Mouse (Mus musculus): ENCODE measurements around the gene Auts2. TPM values are rescaled to one million over a fixed set of nuclear protein-coding genes. Genes with fewer than 3 reads are reported as not detected.
A peak's percentile ranks its signal among the peaks of the same experiment; 100 is the strongest.

Gene Auts2
- polyA plus RNA-seq, 1 experiment from 2014 or later = 45.3 TPM

DNA sequence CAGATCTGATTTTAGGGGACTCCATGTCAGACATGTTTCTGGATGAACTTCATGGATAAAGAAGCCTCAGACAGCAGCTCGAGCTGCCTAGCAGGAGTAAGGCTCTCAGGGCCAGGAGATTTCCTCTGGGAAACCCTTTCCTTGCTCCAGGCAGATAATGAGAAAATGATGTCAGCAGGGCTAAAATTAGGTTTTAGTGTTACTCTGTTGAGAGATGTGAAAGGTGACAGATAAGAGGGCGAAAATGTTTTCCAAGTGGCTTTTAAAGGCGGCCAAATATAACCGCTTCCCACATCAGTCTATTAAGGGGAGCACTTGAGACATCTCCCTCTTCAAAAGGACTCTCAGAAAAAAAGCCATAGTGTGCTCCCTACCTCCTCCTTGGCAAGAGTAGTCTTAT lies 1025.5 kb downstream of the Auts2 start:
- ATAC-seq (ENCODE audit: insufficient number of reproducible peaks, low FRiP score, low TSS enrichment, low read depth) = no peak
- H3K4me1 ChIP-seq = peaks cover 28% of the 10 kb centered on the region
- 55% methylated on average over 4 of the region's 4 CpGs for WGBS
- no peak overlapping the region for H3K4me2 ChIP-seq (replicated peaks)
- peaks cover 6% of the 10 kb centered on the region; the same call in 1 of the 2 replicates for H3K36me3 ChIP-seq
- H3K27ac ChIP-seq (replicated peaks) = no peak overlapping the region
- no peaks in the 10 kb centered on the region for H3K9me3 ChIP-seq (replicated peaks)
- H3K4me3 ChIP-seq (replicated peaks) = no peak overlapping the region
- no peak overlapping the region for H3K9ac ChIP-seq
- no peaks in the 10 kb centered on the region for H3K27me3 ChIP-seq

DNA sequence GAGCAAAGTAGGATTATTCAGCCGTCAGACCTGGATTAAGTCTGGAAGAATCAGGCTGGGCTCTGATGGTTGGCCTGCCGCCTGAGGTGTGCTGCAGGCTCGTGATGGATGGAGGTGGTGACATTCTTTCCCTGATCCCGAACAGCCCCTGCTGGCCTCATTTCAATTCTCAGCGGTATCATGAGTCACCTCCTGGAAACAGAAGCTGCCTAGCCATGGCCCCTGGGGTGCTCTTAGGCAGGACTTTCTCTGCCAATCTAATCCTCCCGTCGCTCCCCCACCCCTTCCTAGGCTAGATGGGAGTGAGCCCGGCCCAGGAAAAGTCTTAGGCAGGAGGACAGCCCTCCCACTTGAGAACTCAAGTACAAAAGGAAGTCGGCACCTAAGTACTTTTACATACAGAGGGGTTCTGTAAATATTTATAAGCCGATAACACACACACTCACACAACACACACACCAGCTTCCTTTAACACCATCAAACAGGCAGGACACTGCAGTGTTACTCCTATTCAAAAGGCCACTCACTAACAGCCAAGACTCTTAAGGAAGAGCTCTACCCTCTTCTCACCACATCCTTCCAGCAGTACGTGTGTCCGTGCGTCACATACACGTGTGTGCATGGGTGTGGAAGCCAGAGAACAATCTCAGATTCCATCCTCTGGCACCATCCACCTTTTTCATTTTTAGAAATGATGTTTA lies 1027.3 kb downstream of the Auts2 start:
- no peak overlapping the region for H3K27ac ChIP-seq (replicated peaks)
- no peak overlapping the region for H3K4me3 ChIP-seq (replicated peaks)
- no peaks in the 10 kb centered on the region for H3K9me3 ChIP-seq (replicated peaks)
- no peak overlapping the region for H3K4me2 ChIP-seq (replicated peaks)
- peak; percentile 3; the same call in 1 of the 2 replicates for ATAC-seq (ENCODE audit: insufficient number of reproducible peaks, low FRiP score, low TSS enrichment, low read depth)
- H3K4me1 ChIP-seq = peaks cover 28% of the 10 kb centered on the region
- H3K36me3 ChIP-seq = 0 out of 2 replicates have a peak, but pooled peaks cover 6% of the 10 kb centered on the region
- no peaks in the 10 kb centered on the region for H3K27me3 ChIP-seq
- 24% methylated on average over 14 of the region's 14 CpGs for WGBS
- no peak overlapping the region for H3K9ac ChIP-seq

DNA sequence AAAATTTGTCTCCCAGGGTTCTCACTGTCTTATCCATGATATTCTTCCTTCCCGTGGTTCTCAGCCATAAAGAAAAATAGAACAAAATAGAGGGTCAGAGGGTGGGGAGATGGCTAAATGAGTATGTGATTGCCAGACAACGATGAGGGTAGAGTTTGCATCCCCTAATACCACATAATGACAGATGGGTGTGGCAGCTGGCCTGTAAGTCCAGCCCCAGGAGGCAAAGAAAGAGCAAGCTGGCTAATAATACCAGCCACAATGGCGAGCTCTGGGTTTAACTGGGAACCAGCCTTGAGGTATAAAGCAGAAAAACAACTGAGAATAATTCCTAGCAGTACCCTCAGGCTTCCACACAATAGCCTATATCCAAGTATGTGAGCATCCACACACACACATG lies 1029.4 kb downstream of the Auts2 start:
- Histone ChIP-seq H3K4me3 (replicated peaks) (no peak overlapping the region), H3K36me3 (0 out of 2 replicates have a peak, but pooled peaks cover 6% of the 10 kb centered on the region), H3K9ac (no peak overlapping the region), H3K27ac (replicated peaks) (0 out of 2 replicates have a peak overlapping the region, but pooled peaks have one; percentile 28), H3K27me3 (no peaks in the 10 kb centered on the region), H3K4me1 (peaks cover 28% of the 10 kb centered on the region), H3K4me2 (replicated peaks) (no peak overlapping the region), H3K9me3 (replicated peaks) (no peaks in the 10 kb centered on the region)
- 56% methylated on average over 3 of the region's 3 CpGs for WGBS
- no peak for ATAC-seq (ENCODE audit: insufficient number of reproducible peaks, low FRiP score, low TSS enrichment, low read depth)

DNA sequence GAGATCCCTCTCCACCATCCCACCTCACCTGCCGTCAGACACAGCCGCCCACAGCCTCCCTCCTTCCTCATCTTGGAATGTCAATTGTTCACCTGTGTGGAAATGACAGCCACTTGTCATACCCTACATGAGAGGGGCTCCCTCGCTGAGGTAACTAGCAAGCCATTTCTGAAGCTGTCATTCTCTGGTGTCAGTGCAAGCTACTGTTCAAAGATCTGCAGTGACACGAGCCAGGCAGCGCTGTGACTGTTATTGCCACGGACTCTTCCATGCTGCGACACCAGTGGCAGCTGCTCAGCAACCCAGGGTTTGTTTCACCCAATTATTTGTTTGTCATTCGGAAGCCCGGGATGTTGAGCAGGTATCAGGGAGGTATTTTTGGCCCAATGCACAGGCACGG lies 1030.5 kb downstream of the Auts2 start:
- H3K4me3 ChIP-seq (replicated peaks) = no peak overlapping the region
- no peaks in the 10 kb centered on the region for H3K27me3 ChIP-seq
- no peak for ATAC-seq (ENCODE audit: insufficient number of reproducible peaks, low FRiP score, low TSS enrichment, low read depth)
- peaks cover 9% of the 10 kb centered on the region; the same call in 1 of the 2 replicates for H3K36me3 ChIP-seq
- H3K9ac ChIP-seq = no peak overlapping the region
- no peak overlapping the region for H3K4me2 ChIP-seq (replicated peaks)
- 88% methylated on average over 10 of the region's 10 CpGs for WGBS
- H3K9me3 ChIP-seq (replicated peaks) = no peaks in the 10 kb centered on the region
- H3K4me1 ChIP-seq = peaks cover 19% of the 10 kb centered on the region
- H3K27ac ChIP-seq (replicated peaks) = no peak overlapping the region

- no peaks in the 10 kb centered on the region for H3K9me3 ChIP-seq (replicated peaks)
- no peak overlapping the region for H3K4me3 ChIP-seq (replicated peaks)
- no peak for ATAC-seq (ENCODE audit: insufficient number of reproducible peaks, low FRiP score, low TSS enrichment, low read depth)
- H3K27ac ChIP-seq (replicated peaks) = no peak overlapping the region
- peaks cover 9% of the 10 kb centered on the region; the same call in 1 of the 2 replicates for H3K36me3 ChIP-seq
- no peaks in the 10 kb centered on the region for H3K27me3 ChIP-seq
- whole genome bisulfite sequencing = 82% methylated on average over 5 of the region's 5 CpGs
- H3K4me2 ChIP-seq (replicated peaks) = no peak overlapping the region
- H3K4me1 ChIP-seq = peaks cover 3% of the 10 kb centered on the region
- no peak overlapping the region for H3K9ac ChIP-seq
Measured at GRCm38 (mm10) chr5:131510659-131511058, 1032.5 kb downstream of the Auts2 start.

GRCm38 (mm10) chr5:131509315-131509714 lies 1033.8 kb downstream of the Auts2 start:
- no peak overlapping the region for H3K27ac ChIP-seq (replicated peaks)
- no peaks in the 10 kb centered on the region for H3K9me3 ChIP-seq (replicated peaks)
- H3K36me3 ChIP-seq = peaks cover 9% of the 10 kb centered on the region; the same call in 1 of the 2 replicates
- ATAC-seq (ENCODE audit: insufficient number of reproducible peaks, low FRiP score, low TSS enrichment, low read depth) = no peak
- H3K4me1 ChIP-seq = no peaks in the 10 kb centered on the region; the same call in 1 of the 2 replicates
- no peak overlapping the region for H3K4me3 ChIP-seq (replicated peaks)
- WGBS = 82% methylated on average over 4 of the region's 4 CpGs
- H3K9ac ChIP-seq = no peak overlapping the region
- H3K4me2 ChIP-seq (replicated peaks) = no peak overlapping the region
- no peaks in the 10 kb centered on the region for H3K27me3 ChIP-seq

DNA sequence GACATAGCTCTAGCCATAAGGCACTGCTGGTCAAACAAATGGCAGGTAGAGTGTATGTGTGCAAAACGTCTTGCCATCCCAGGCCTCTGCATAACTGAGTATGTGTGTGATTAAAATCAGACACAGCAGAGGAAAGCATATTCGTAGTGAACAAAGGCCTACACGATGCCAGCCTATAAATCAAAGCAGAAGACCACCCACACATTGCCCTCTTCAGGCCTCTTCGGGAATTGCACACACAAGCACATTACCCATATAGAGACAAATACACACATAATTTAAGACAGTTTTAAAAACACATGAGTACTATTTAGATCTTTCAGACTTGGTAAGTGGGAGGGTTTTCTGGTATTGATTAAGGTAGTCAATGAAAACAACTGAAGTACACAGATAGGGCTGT lies 1044.3 kb downstream of the Auts2 start:
- Histone ChIP-seq H3K4me3 (replicated peaks) (no peak overlapping the region), H3K4me2 (replicated peaks) (no peak overlapping the region), H3K4me1 (peaks cover 9% of the 10 kb centered on the region), H3K9ac (no peak overlapping the region), H3K27ac (replicated peaks) (no peak overlapping the region), H3K27me3 (no peaks in the 10 kb centered on the region), H3K36me3 (0 out of 2 replicates have a peak, but pooled peaks cover 6% of the 10 kb centered on the region), H3K9me3 (replicated peaks) (no peaks in the 10 kb centered on the region)
- ATAC-seq (ENCODE audit: insufficient number of reproducible peaks, low FRiP score, low TSS enrichment, low read depth) = no peak
- 76% methylated on average over 4 of the region's 4 CpGs for WGBS

- WGBS = 96% methylated on average over 10 of the region's 10 CpGs
- ATAC-seq (ENCODE audit: insufficient number of reproducible peaks, low FRiP score, low TSS enrichment, low read depth) = no peak
- H3K4me3 ChIP-seq (replicated peaks) = no peak overlapping the region
- no peaks in the 10 kb centered on the region for H3K27me3 ChIP-seq
- H3K9me3 ChIP-seq (replicated peaks) = no peaks in the 10 kb centered on the region
- no peak overlapping the region for H3K4me2 ChIP-seq (replicated peaks)
- H3K9ac ChIP-seq = no peak overlapping the region
- peaks cover 20% of the 10 kb centered on the region for H3K4me1 ChIP-seq
- no peak overlapping the region for H3K27ac ChIP-seq (replicated peaks)
- H3K36me3 ChIP-seq = 0 out of 2 replicates have a peak, but pooled peaks cover 6% of the 10 kb centered on the region
Measured at GRCm38 (mm10) chr5:131496517-131497216, 1046.5 kb downstream of the Auts2 start.

- Histone ChIP-seq H3K27me3 (no peaks in the 10 kb centered on the region), H3K4me3 (replicated peaks) (no peak overlapping the region), H3K9me3 (replicated peaks) (no peaks in the 10 kb centered on the region), H3K9ac (no peak overlapping the region), H3K4me2 (replicated peaks) (no peak overlapping the region), H3K4me1 (peaks cover 21% of the 10 kb centered on the region), H3K36me3 (0 out of 2 replicates have a peak, but pooled peaks cover 1% of the 10 kb centered on the region), H3K27ac (replicated peaks) (no peak overlapping the region)
- ATAC-seq (ENCODE audit: insufficient number of reproducible peaks, low FRiP score, low TSS enrichment, low read depth) = no peak
- 81% methylated on average over 5 of the region's 5 CpGs for WGBS
Measured at GRCm38 (mm10) chr5:131494564-131494963, 1048.6 kb downstream of the Auts2 start.

- WGBS = 80% methylated on average over 8 of the region's 8 CpGs
- Histone ChIP-seq H3K36me3 (no peaks in the 10 kb centered on the region), H3K27ac (replicated peaks) (no peak overlapping the region), H3K9me3 (replicated peaks) (no peaks in the 10 kb centered on the region), H3K27me3 (no peaks in the 10 kb centered on the region), H3K4me1 (peaks cover 21% of the 10 kb centered on the region), H3K9ac (no peak overlapping the region), H3K4me2 (replicated peaks) (no peak overlapping the region), H3K4me3 (replicated peaks) (no peak overlapping the region)
- ATAC-seq (ENCODE audit: insufficient number of reproducible peaks, low FRiP score, low TSS enrichment, low read depth) = no peak
Measured at GRCm38 (mm10) chr5:131492535-131492934, 1050.6 kb downstream of the Auts2 start.

DNA sequence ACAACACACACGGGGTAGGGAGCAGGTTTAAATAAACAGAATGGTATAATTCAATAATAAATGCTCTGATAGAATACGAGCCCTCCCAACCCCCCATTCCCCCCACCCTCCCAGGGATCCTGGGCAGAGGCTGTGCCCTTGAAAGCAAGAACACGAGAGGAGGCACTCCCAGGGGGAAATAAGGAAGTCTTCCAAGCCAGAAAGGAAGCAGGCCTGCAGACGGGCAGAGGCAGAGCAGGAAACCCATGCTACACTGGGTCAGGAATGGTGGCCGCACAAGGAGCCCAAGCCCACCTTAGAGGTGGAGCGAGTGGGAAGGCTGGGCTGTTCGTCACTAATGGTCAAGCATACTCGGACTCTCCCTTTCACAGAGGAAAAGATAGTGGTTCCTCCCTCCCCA lies 1051.3 kb downstream of the Auts2 start:
- no peak overlapping the region for H3K27ac ChIP-seq (replicated peaks)
- no peaks in the 10 kb centered on the region for H3K27me3 ChIP-seq
- 67% methylated on average over 8 of the region's 8 CpGs for WGBS
- H3K36me3 ChIP-seq = no peaks in the 10 kb centered on the region
- no peak overlapping the region for H3K4me3 ChIP-seq (replicated peaks)
- H3K4me2 ChIP-seq (replicated peaks) = no peak overlapping the region
- no peak overlapping the region for H3K9ac ChIP-seq
- no peaks in the 10 kb centered on the region for H3K9me3 ChIP-seq (replicated peaks)
- H3K4me1 ChIP-seq = peaks cover 20% of the 10 kb centered on the region
- ATAC-seq (ENCODE audit: insufficient number of reproducible peaks, low FRiP score, low TSS enrichment, low read depth) = no peak

All from embryonic facial prominence, embryonic 15.5 days (tissue).